Mouse (Mus musculus): ENCODE measurements around the gene Ethe1. TPM values are rescaled to one million over a fixed set of nuclear protein-coding genes. Genes with fewer than 3 reads are reported as not detected.

Ethe1 gene
- polyA plus RNA-seq (2012; ENCODE audit: low replicate concordance), result 11.9 and 12.2 TPM in 2 replicates

GRCm38 (mm10) chr7:24587330-24588105 lies at the start of gene Ethe1, which contains the start of gene Zfp575:
TSS of gene Ethe1 (plus strand) at chr7:24587543.
TSS of gene Zfp575 (minus strand) at chr7:24587641.

GRCm38 (mm10) chr7:24546068-24546614 lies 41.2 kb upstream of the Ethe1 start, which contains the start of the genes Pinlyp and Xrcc1:
TSS of gene Pinlyp (minus strand) at chr7:24546118.
TSS of gene Xrcc1 (plus strand) at chr7:24546289.

GRCm38 (mm10) chr7:24610144-24610878 lies 23.0 kb downstream of the Ethe1 start, which contains the start of gene Phldb3:
TSS of gene Phldb3 (plus strand) at chr7:24610763.

GRCm38 (mm10) chr7:24636264-24636663 lies 48.9 kb downstream of the Ethe1 start, which contains the start of gene Lypd3:
TSS of gene Lypd3 (plus strand) at chr7:24636550.

Other genes with a start within 250 kb of the Ethe1 start
- gene Lypd5, start 238.3 kb upstream of the Ethe1 start, polyA plus RNA-seq (2012; ENCODE audit: low replicate concordance), result not detected in 2 replicates
- 200 and 304 TPM in 2 replicates for gene Kcnn4, start 217.3 kb upstream of the Ethe1 start, polyA plus RNA-seq (2012; ENCODE audit: low replicate concordance)
- 75.6 and 251 TPM in 2 replicates for gene Smg9, start 187.9 kb upstream of the Ethe1 start, polyA plus RNA-seq (2012; ENCODE audit: low replicate concordance)
- not detected in 2 replicates for gene Irgc1, start 135.2 kb upstream of the Ethe1 start, polyA plus RNA-seq (2012; ENCODE audit: low replicate concordance)
- 37.3 and 49.5 TPM in 2 replicates for gene Plaur, start 125.1 kb upstream of the Ethe1 start, polyA plus RNA-seq (2012; ENCODE audit: low replicate concordance)
- 4.2 and 15.4 TPM in 2 replicates for gene Cadm4, start 105.5 kb upstream of the Ethe1 start, polyA plus RNA-seq (2012; ENCODE audit: low replicate concordance)
- gene Zfp428, start 80.5 kb upstream of the Ethe1 start, polyA plus RNA-seq (2012; ENCODE audit: low replicate concordance), result 13.1 and 23.9 TPM in 2 replicates
- gene AC161166.1, start 75.1 kb upstream of the Ethe1 start, polyA plus RNA-seq (2012; ENCODE audit: low replicate concordance), result not detected in 2 replicates
- 8.4 and 8.9 TPM in 2 replicates for gene Irgq, start 56.9 kb upstream of the Ethe1 start, polyA plus RNA-seq (2012; ENCODE audit: low replicate concordance)
- not detected in 2 replicates for gene Pinlyp, start 41.4 kb upstream of the Ethe1 start, polyA plus RNA-seq (2012; ENCODE audit: low replicate concordance)
- 117 and 588 TPM in 2 replicates for gene Xrcc1, start 41.3 kb upstream of the Ethe1 start, polyA plus RNA-seq (2012; ENCODE audit: low replicate concordance)
- 0.47 and 1.9 TPM in 2 replicates for gene Zfp575, start 98 bp downstream of the Ethe1 start, polyA plus RNA-seq (2012; ENCODE audit: low replicate concordance)
- gene Phldb3, start 23.2 kb downstream of the Ethe1 start, polyA plus RNA-seq (2012; ENCODE audit: low replicate concordance), result 2.1 and 4.4 TPM in 2 replicates
- not detected in 2 replicates for gene Lypd3, start 49.0 kb downstream of the Ethe1 start, polyA plus RNA-seq (2012; ENCODE audit: low replicate concordance)
- not detected in 2 replicates for gene Tex101, start 89.1 kb downstream of the Ethe1 start, polyA plus RNA-seq (2012; ENCODE audit: low replicate concordance)
- gene BC049730, start 121.7 kb downstream of the Ethe1 start, polyA plus RNA-seq (2012; ENCODE audit: low replicate concordance), result not detected in 2 replicates
- not detected in 2 replicates for gene Gm4763, start 139.4 kb downstream of the Ethe1 start, polyA plus RNA-seq (2012; ENCODE audit: low replicate concordance)
- gene Cd177, start 172.8 kb downstream of the Ethe1 start, polyA plus RNA-seq (2012; ENCODE audit: low replicate concordance), result 2.3 and 4.1 TPM in 2 replicates
- gene Ceacam10, start 189.7 kb downstream of the Ethe1 start, polyA plus RNA-seq (2012; ENCODE audit: low replicate concordance), result not detected in 2 replicates

All from leukemia stem cell, adult 10-12 weeks (primary cell).